In the genomic region with DNA sequence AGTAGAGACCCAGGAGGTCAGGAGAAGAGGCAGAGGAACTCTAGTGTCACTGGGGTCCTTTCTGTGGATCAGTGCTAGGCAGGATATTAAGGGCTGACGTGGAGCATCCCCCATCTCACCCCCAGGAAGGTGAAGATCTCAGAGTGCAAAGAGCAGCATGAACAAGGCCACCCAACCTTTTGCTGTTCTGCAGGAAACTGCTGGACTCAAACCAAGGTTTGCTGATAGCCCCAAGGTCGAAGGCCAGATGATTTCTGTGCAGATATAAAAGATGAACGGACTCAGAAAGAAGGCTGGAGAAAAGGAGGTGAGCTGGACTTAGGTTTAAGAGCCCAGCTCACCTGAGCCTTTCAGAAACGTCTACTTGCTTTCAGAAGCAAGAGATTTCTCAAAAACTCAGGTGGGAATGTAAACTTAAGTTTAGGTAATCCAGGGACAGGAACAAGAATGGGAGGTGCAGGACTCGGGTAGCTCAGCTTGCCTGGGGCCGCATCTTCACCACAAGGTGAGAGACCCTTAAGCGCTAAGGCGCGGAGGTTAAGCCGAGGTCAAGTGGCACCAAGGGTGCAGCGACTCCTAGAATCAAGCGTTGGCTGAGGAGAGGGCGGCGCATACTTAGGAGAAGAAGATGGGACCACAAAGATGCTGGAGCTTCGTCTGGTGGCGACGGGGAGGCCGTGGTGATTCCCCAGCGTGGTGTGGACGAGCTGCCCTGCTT, we compare ENCODE assay signal across 7 mouse cellular contexts. TPM values are rescaled to one million over a fixed set of nuclear protein-coding genes. Genes with fewer than 3 reads are reported as not detected.
DNase-seq lines count a peak whose midpoint lies in the region; ATAC-seq and TF ChIP-seq lines count a peak whose summit lies in the region.

No protein-coding gene starts in this region.

- 13% methylated on average over 20 of the region's 20 CpGs for WGBS in lung, adult 2 months
- WGBS in neural tube, embryonic 13.5 days: 8% methylated on average over 20 of the region's 20 CpGs

- H3K9me3 ChIP-seq in neural tube, embryonic 13.5 days: no peaks in the 10 kb centered on the region

- H3K4me2 ChIP-seq in neural tube, embryonic 13.5 days: peak overlapping the region; percentile 68

- no peak overlapping the region for H3K27ac ChIP-seq in embryonic fibroblast, embryonic 13.5 days (ENCODE audit: insufficient read depth, low read length)
- H3K27ac ChIP-seq in neural tube, embryonic 13.5 days (replicated peaks): peak overlapping the region; percentile 89

- TF ChIP-seq POLR2A in lung, adult 2 months (IDR thresholded peaks at IDR 0.05; ENCODE audit: borderline replicate concordance, extremely low read depth, low read depth, low read length): no peak
- no peak for TF ChIP-seq POLR2A in embryonic fibroblast, embryonic 13.5 days (IDR thresholded peaks at IDR 0.05; ENCODE audit: low read depth, low read length)

- no peak for TF ChIP-seq CTCF in lung, adult 2 months (IDR thresholded peaks at IDR 0.05; ENCODE audit: insufficient read depth, low read length)
- no peak for TF ChIP-seq CTCF in embryonic fibroblast, embryonic 13.5 days (IDR thresholded peaks at IDR 0.05; ENCODE audit: borderline replicate concordance, insufficient read depth, low read length)

- H3K27me3 ChIP-seq in neural tube, embryonic 13.5 days: peaks cover 14% of the 10 kb centered on the region

- DNase-seq in lung, adult 2 months: no peak
- DNase-seq in lung, postnatal 25 days (ENCODE audit: low spot score): no peak
- DNase-seq in induced T-regulatory cell, adult 2 months (ENCODE audit: low read depth): peak; percentile 24
- no peak for DNase-seq in thymus, postnatal 25 days
- DNase-seq in cerebellum, postnatal 25 days: no peak

- H3K4me3 ChIP-seq in lung, adult 2 months (replicated peaks; ENCODE audit: extremely low read depth, low read depth, low read length): peak overlapping the region; percentile 55
- peak overlapping the region; percentile 17; the same call in 1 of the 2 replicates for H3K4me3 ChIP-seq in embryonic fibroblast, embryonic 13.5 days (ENCODE audit: insufficient read depth, low read length)
- H3K4me3 ChIP-seq in neural tube, embryonic 13.5 days: peak overlapping the region; percentile 75

- peak overlapping the region; percentile 92 for H3K9ac ChIP-seq in neural tube, embryonic 13.5 days

- ATAC-seq in neural tube, embryonic 13.5 days (ENCODE audit: low read depth): no peak

- peaks cover 3% of the 10 kb centered on the region; the same call in 1 of the 2 replicates for H3K4me1 ChIP-seq in lung, adult 2 months (ENCODE audit: control insufficient read depth, insufficient read depth, low read length)
- H3K4me1 ChIP-seq in embryonic fibroblast, embryonic 13.5 days (ENCODE audit: control insufficient read depth, insufficient read depth, low read length): peaks cover 5% of the 10 kb centered on the region; the same call in 1 of the 2 replicates
- peaks cover 55% of the 10 kb centered on the region for H3K4me1 ChIP-seq in neural tube, embryonic 13.5 days (replicated peaks)

- no peaks in the 10 kb centered on the region for H3K36me3 ChIP-seq in neural tube, embryonic 13.5 days

RNA-seq across cellular contexts. Expression of gene Ebf4, which starts 0.6 kb away (rescaled TPM):
- 3.6 and 3.8 TPM in 2 replicates for polyA plus RNA-seq in lung, adult 2 months (2012; rRNA removed)
- 3.0 and 4.1 TPM in 2 replicates for polyA plus RNA-seq in embryonic fibroblast, embryonic 13.5 days (2011; ENCODE audit: insufficient read length, low read depth, missing spikeins)
- polyA plus RNA-seq in neural tube, embryonic 13.5 days (2015; fragmentation: Nextera tagmentation; extraction: Ambion mirVana): 3.6 and 4.3 TPM in 2 replicates

RNA-seq across cellular contexts. Expression of gene Idh3b, which starts 10.0 kb away (rescaled TPM):
- 96.6 and 133 TPM in 2 replicates for polyA plus RNA-seq in lung, adult 2 months (2012; rRNA removed)
- 143 and 156 TPM in 2 replicates for polyA plus RNA-seq in embryonic fibroblast, embryonic 13.5 days (2011; ENCODE audit: insufficient read length, low read depth, missing spikeins)
- polyA plus RNA-seq in neural tube, embryonic 13.5 days (2015; fragmentation: Nextera tagmentation; extraction: Ambion mirVana): 156 and 161 TPM in 2 replicates

RNA-seq across cellular contexts. Expression of gene Nop56, which starts 20.1 kb away (rescaled TPM):
- polyA plus RNA-seq in lung, adult 2 months (2012; rRNA removed): 30.6 and 46.7 TPM in 2 replicates
- polyA plus RNA-seq in embryonic fibroblast, embryonic 13.5 days (2011; ENCODE audit: insufficient read length, low read depth, missing spikeins): 163 and 172 TPM in 2 replicates
- 230 and 236 TPM in 2 replicates for polyA plus RNA-seq in neural tube, embryonic 13.5 days (2015; fragmentation: Nextera tagmentation; extraction: Ambion mirVana)

Comparison
In these comparisons a context has a peak if more than half of its experiments do, and no peak if none do; other contexts are left out.
1. H3K4me3 ChIP-seq: peak in every context shown above with its lines; median percentile 75 in neural tube, embryonic 13.5 days; 55 in lung, adult 2 months; 17 in embryonic fibroblast, embryonic 13.5 days.